10 mouse cellular contexts compared by ENCODE assay signal in the genomic region with DNA sequence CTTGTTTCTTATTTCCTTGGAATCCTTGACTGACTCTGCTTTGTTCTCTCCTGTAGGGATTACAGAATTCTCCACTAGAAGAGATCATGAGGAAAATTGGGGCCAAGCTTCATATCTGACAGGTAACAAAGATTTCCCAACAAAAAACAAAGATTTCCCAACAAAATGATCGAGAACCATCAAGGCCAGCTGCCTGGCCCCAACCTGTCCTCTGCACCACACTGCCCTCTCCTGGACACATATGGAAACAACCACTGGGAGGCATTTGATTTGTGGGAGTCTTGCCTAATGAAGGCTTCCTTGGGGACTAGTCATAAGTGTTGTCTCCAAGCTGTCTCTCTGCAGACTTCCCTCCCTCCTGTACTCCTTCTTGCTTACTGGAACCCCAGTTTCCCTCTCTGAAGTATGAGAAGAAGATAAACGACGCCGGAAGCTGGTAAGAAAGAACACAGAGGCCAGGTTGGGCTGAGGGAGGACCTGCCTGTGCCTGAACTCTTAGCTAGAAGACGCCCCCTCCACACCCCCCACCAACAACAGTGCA. TPM values are rescaled to one million over a fixed set of nuclear protein-coding genes. Genes with fewer than 3 reads are reported as not detected.
DNase-seq lines count a peak whose midpoint lies in the region; ATAC-seq and TF ChIP-seq lines count a peak whose summit lies in the region.
"Had no signal": no experiment of that assay in that cellular context is flagged by ENCODE, and none has a peak within 500 bp of the region (broad histone marks: within the 10 kb centered on the region; RNA-seq: fewer than 3 reads in every experiment).

No protein-coding gene starts in this region.

- no peak for ATAC-seq in hindbrain, embryonic 14.5 days (ENCODE audit: low FRiP score)
- ATAC-seq in hindbrain, embryonic 16.5 days: no peak
- ATAC-seq in embryonic facial prominence, embryonic 14.5 days (ENCODE audit: low read depth): no peak

- 0 out of 2 replicates have a peak, but pooled peaks cover 3% of the 10 kb centered on the region for H3K9me3 ChIP-seq in hindbrain, embryonic 14.5 days (ENCODE audit: control insufficient read depth, low read length)
- H3K9me3 ChIP-seq in hindbrain, embryonic 16.5 days (ENCODE audit: control insufficient read depth, low read length): peaks cover 2% of the 10 kb centered on the region
- no peaks in the 10 kb centered on the region for H3K9me3 ChIP-seq in embryonic facial prominence, embryonic 14.5 days (ENCODE audit: control insufficient read depth, low read length)
- H3K9me3 ChIP-seq: liver, embryonic 15.5 days had no signal

- no peak overlapping the region for H3K9ac ChIP-seq in hindbrain, embryonic 14.5 days
- no peak overlapping the region for H3K9ac ChIP-seq in hindbrain, embryonic 16.5 days (ENCODE audit: low read depth, low read length)
- H3K9ac ChIP-seq in embryonic facial prominence, embryonic 14.5 days (ENCODE audit: low read depth, low read length): no peak overlapping the region
- H3K9ac ChIP-seq: liver, embryonic 15.5 days had no signal

- no peaks in the 10 kb centered on the region for H3K27me3 ChIP-seq in hindbrain, embryonic 14.5 days (ENCODE audit: control insufficient read depth, insufficient read depth, low read length)
- no peaks in the 10 kb centered on the region for H3K27me3 ChIP-seq in hindbrain, embryonic 16.5 days (replicated peaks; ENCODE audit: control insufficient read depth, insufficient read depth, low read length)
- H3K27me3 ChIP-seq in embryonic facial prominence, embryonic 14.5 days (replicated peaks; ENCODE audit: control insufficient read depth, insufficient read depth, low read length): no peaks in the 10 kb centered on the region

- peak; percentile 42 for DNase-seq in hindbrain, embryonic 14.5 days (ENCODE audit: low spot score)
- DNase-seq in CD8-positive naive resting alpha-beta T cell, adult 2 months (ENCODE audit: low read depth in 2 of 2, low spot score in 2 of 2): peak; percentile 45 to 67
- peak; percentile 88 for DNase-seq in adrenal gland, postnatal 14 days
- DNase-seq in embryonic facial prominence, embryonic 14.5 days (ENCODE audit: low spot score): peak; percentile 41
- peak; percentile 57 to 81 for DNase-seq in layer of hippocampus, adult 2 months (ENCODE audit: low spot score in 2 of 2)
- peak; percentile 42 to 54 for DNase-seq in natural killer cell, adult 2 months (ENCODE audit: low spot score in 2 of 2)
- DNase-seq in thymus, postnatal 36 days: peak; percentile 55 to 68

- no peaks in the 10 kb centered on the region for H3K36me3 ChIP-seq in hindbrain, embryonic 14.5 days (replicated peaks; ENCODE audit: control insufficient read depth, insufficient read depth)
- H3K36me3 ChIP-seq in hindbrain, embryonic 16.5 days (ENCODE audit: control insufficient read depth, insufficient read depth, low read length): no peaks in the 10 kb centered on the region
- no peaks in the 10 kb centered on the region for H3K36me3 ChIP-seq in embryonic facial prominence, embryonic 14.5 days (ENCODE audit: control insufficient read depth, insufficient read depth, low read length)
- H3K36me3 ChIP-seq: liver, embryonic 15.5 days had no signal

- 47% methylated on average over 5 of the region's 5 CpGs for WGBS in hindbrain, embryonic 14.5 days
- 47% methylated on average over 5 of the region's 5 CpGs for WGBS in hindbrain, embryonic 16.5 days
- 49% methylated on average over 5 of the region's 5 CpGs for WGBS in embryonic facial prominence, embryonic 14.5 days

- no peaks in the 10 kb centered on the region for H3K4me1 ChIP-seq in hindbrain, embryonic 14.5 days (replicated peaks; ENCODE audit: control insufficient read depth, insufficient read depth, low read length)
- H3K4me1 ChIP-seq in hindbrain, embryonic 16.5 days (ENCODE audit: control insufficient read depth, insufficient read depth, low read depth, low read length): no peaks in the 10 kb centered on the region
- H3K4me1 ChIP-seq in embryonic facial prominence, embryonic 14.5 days (ENCODE audit: control insufficient read depth, insufficient read depth, low read length): no peaks in the 10 kb centered on the region

- TF ChIP-seq CTCF in layer of hippocampus, adult 2 months (conservative IDR thresholded peaks at IDR 0.05): peak; percentile 89

- H3K27ac ChIP-seq in hindbrain, embryonic 14.5 days: no peak overlapping the region
- H3K27ac ChIP-seq in hindbrain, embryonic 16.5 days (ENCODE audit: low read depth, low read length): no peak overlapping the region
- H3K27ac ChIP-seq in embryonic facial prominence, embryonic 14.5 days (replicated peaks; ENCODE audit: low read depth, low read length): no peak overlapping the region
- H3K27ac ChIP-seq in layer of hippocampus, adult 2 months: no peak overlapping the region
- H3K27ac ChIP-seq: liver, embryonic 15.5 days had no signal

- H3K4me3 ChIP-seq in hindbrain, embryonic 14.5 days (replicated peaks; ENCODE audit: low read length): no peak overlapping the region
- no peak overlapping the region for H3K4me3 ChIP-seq in hindbrain, embryonic 16.5 days (ENCODE audit: low read length)
- H3K4me3 ChIP-seq in embryonic facial prominence, embryonic 14.5 days (ENCODE audit: low read depth, low read length): no peak overlapping the region
- H3K4me3 ChIP-seq in layer of hippocampus, adult 2 months: no peak overlapping the region
- H3K4me3 ChIP-seq: erythroblast, embryonic 14.5 days; liver, embryonic 15.5 days had no signal

- H3K4me2 ChIP-seq in hindbrain, embryonic 14.5 days (replicated peaks): no peak overlapping the region
- H3K4me2 ChIP-seq in hindbrain, embryonic 16.5 days (ENCODE audit: low read length): no peak overlapping the region
- H3K4me2 ChIP-seq in embryonic facial prominence, embryonic 14.5 days (ENCODE audit: low read depth, low read length): no peak overlapping the region
- H3K4me2 ChIP-seq: liver, embryonic 15.5 days had no signal

RNA-seq across cellular contexts. Expression of a gene that starts 19.8 kb away (rescaled TPM):
- 71.0 and 74.4 TPM in 2 replicates for polyA plus RNA-seq in hindbrain, embryonic 14.5 days (2014; fragmentation: Nextera tagmentation; extraction: Ambion mirVana)
- polyA plus RNA-seq in hindbrain, embryonic 16.5 days (2015; fragmentation: Nextera tagmentation; extraction: Ambion mirVana): 24.2 and 51.3 TPM in 2 replicates
- total RNA-seq in adrenal gland, postnatal 14 days (2021): 57.7 and 61.3 TPM in 2 replicates
- polyA plus RNA-seq in embryonic facial prominence, embryonic 14.5 days (2014; fragmentation: Nextera tagmentation; extraction: Ambion mirVana): 193 and 203 TPM in 2 replicates
- 10 to 100 TPM; 20.2 to 20.3 TPM for total RNA-seq in layer of hippocampus, adult 2 months (2021)
